Mouse (Mus musculus): ENCODE results near the gene Alpk1. TPM values are rescaled to one million over a fixed set of nuclear protein-coding genes. Genes with fewer than 3 reads are reported as not detected.
"Not testable (repeated sequence)": the region's sequence is repeated elsewhere in the genome, so short reads cannot be mapped to it uniquely, and the experiment has no call there.

Gene Alpk1
- total RNA-seq, 2 experiments from 2014 or later = 2.4 to 2.7 TPM

- DNase-seq (ENCODE audit: low spot score in 2 of 2) = peak in 1 of 2 experiments; percentile 31
Measured at GRCm38 (mm10) chr3:127790234-127791055, 10.1 kb upstream of the Alpk1 start.

DNA sequence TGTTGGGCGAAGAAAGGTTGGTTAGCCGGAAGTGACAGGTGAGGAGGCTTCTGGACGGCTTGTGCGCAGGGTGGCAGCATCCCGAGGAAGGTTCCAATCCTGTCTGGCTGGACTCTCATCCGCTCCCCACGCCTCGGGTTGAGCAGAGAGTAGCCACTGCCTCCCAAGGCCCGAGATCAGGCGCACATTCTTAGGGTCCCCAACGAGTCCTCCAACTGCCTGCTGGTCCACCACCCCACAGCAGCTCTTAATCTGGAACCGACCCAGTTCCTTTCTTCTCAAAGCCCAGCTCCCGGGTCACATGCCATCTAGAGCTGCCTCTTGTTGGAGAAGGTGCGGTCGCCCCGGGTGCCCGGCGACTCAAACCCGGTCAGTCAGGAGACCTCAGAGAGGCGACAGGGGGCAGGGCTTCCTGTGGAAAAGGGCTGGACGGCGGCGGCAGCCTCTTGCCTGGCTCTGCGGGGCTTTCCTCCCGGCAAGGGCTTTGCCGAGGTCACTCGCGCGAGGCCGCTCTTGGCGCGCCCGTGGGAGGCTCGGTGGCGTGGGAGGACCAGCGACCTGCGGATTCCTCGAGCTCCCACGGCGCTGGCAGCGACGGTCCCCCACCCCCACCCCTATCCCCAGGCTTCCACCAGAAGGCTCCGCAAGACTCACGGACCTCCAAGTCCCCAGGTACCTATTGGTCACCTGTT is 9.3 kb upstream of the Alpk1 start, which contains the start of gene Tifa:
Gene Tifa (plus strand): TSS at position 306 of the 692 bp plus-strand sequence.
- DNase-seq (ENCODE audit: low spot score in 2 of 2) = peak; percentile 27 to 47

DNA sequence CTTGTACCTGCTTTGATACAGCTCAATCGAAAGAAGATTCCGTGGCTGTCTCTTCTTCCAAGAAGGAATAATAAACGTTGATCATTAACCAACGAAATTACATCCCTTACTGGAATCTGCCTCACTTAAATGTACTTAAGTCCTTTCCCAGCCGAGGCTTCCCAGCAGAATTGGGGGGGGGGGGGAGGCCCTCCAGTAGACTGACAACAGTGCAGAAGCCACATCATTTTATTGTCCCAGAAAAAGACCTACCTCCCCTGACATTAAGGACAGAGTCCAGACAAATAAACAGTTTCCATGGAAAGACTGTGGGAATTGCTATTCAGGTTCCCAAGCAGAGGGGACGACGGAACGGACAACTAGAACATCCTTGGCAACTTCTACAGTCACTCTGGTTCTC is 8.6 kb upstream of the Alpk1 start:
- DNase-seq (ENCODE audit: low spot score in 2 of 2) = no peak

GRCm38 (mm10) chr3:127788038-127788437 is 7.7 kb upstream of the Alpk1 start:
- DNase-seq (ENCODE audit: low spot score in 2 of 2) = no peak

- no peak for DNase-seq (ENCODE audit: low spot score in 2 of 2)
Measured at GRCm38 (mm10) chr3:127787032-127787431, 6.7 kb upstream of the Alpk1 start.

GRCm38 (mm10) chr3:127783680-127784079 is 3.4 kb upstream of the Alpk1 start:
- not testable (repeated sequence) for DNase-seq (ENCODE audit: low spot score in 2 of 2)

GRCm38 (mm10) chr3:127782921-127783320 is 2.6 kb upstream of the Alpk1 start:
- no peak for DNase-seq (ENCODE audit: low spot score in 2 of 2)

- DNase-seq (ENCODE audit: low spot score in 2 of 2) = no peak
Measured at GRCm38 (mm10) chr3:127780921-127781320, 594 bp upstream of the Alpk1 start.

DNA sequence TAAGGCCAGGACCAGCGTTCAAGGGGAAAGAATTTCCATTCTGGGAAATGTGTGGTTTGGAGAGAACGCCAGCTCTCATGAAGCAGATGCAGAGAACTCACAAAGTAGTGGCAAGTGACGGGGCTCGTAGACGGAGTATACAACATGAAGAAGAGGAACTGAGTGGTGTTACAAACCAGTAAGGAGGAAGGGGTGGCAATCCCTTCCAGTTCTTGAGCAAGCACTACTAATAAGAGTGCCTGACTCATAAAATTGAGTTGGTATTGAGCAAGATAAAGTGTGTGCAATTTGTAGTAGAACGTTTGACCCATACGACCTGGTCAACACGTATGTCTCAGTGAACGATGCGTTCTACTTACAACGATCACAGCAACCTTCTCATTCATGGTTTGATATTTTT is 11.2 kb downstream of the Alpk1 start:
- no peak for DNase-seq (ENCODE audit: low spot score in 2 of 2)

GRCm38 (mm10) chr3:127765971-127766370 is 14.4 kb downstream of the Alpk1 start:
- DNase-seq (ENCODE audit: low spot score in 2 of 2) = no peak

GRCm38 (mm10) chr3:127764541-127764940 is 15.8 kb downstream of the Alpk1 start:
- no peak for DNase-seq (ENCODE audit: low spot score in 2 of 2)

DNA sequence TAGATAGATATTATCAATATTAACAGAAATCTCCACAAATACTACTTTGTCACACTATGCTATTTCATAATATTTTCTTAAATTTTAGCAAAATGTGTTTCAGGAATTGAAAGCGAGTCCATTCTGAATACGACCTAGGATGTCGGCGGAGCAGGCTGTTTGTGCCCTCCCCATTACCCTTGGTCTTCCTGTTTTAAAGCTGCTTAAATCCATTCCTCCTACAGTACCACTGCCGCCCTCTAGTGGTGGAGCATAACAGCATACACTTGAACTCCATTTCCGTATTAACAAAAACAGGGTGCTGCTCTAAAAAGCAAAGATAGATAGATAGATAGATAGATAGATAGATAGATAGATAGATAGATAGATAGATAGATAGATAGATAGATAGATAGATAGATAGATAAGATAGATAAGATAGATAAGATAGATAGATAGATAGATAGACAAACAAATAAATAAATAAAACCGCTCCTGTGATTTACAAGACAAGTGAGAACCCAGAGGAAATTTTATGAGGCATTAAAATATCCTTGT is 17.2 kb downstream of the Alpk1 start:
- peak; percentile 50 to 74 for DNase-seq (ENCODE audit: low spot score in 2 of 2)

GRCm38 (mm10) chr3:127762403-127762802 is 17.9 kb downstream of the Alpk1 start:
- DNase-seq (ENCODE audit: low spot score in 2 of 2) = no peak

DNA sequence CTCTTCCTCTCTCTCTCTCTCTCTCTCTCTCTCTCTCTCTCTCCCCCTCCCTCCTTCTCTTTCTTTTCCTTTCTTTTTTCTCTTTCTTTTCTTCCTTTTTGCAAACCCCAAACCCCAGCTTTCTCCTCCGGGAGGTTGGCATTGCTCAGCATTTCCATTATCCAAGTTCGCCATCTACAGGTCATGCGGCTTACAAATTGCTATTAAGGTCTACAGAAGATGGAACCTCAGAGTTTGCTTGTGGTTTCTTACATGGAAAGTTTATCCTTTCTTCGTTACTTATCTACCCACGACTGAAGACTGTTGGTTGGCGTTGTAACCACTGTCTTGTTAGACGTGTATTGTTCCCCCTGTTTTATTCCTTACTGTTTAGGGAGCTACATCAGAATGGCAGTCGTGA is 21.1 kb downstream of the Alpk1 start:
- no peak for DNase-seq (ENCODE audit: low spot score in 2 of 2)

DNA sequence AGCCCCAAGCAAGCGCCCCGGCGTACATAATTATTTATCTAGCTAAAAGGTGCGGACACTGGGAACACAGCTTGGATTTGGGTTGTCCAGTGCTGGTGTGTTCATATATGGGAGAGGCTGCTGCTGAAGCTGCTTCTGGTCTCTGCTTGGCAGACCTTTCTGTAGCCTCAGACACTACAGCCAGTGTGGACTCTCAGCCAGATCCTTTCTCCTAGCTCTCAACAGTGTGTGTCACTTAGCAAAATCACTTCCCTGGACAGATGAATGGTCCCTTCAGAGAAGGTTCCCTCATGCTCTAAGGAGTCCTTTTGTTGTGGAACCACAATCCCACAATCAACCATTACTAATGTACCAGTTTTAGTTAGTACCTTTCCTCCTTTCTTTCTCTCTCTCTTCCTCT is 21.5 kb downstream of the Alpk1 start:
- DNase-seq (ENCODE audit: low spot score in 2 of 2) = no peak

- no peak for DNase-seq (ENCODE audit: low spot score in 2 of 2)
Measured at GRCm38 (mm10) chr3:127757886-127758301, 22.4 kb downstream of the Alpk1 start.

- no peak for DNase-seq (ENCODE audit: low spot score in 2 of 2)
Measured at GRCm38 (mm10) chr3:127756458-127756857, 23.9 kb downstream of the Alpk1 start.

DNA sequence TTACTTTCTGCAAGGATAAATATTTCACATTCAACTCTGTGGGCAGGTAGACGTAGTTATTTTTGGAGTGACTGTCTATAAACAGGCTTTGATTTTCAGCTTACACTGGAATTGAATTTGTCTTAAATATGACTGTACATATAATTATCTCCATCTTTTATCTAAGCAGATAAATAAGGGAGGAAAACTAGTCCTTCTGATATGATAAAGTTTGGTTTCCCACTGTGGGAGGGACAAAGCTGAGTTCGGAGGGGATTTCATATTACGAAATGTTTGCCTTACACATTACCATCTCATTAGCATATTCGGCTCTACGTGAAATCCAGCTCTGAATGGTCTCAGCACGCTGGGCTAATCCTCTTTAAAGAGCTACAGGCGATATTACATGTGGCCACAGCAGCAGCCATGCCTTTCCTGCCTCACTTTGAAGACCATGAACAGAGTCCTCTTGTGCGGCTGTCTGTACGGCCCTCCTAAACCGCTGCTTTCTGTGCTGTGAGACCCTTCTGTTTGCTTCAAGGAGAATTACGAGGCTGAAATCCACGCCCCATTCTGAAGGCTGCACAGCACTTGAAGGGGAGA is 30.3 kb downstream of the Alpk1 start:
- no peak for DNase-seq (ENCODE audit: low spot score in 2 of 2)

GRCm38 (mm10) chr3:127749266-127749665 is 31.1 kb downstream of the Alpk1 start:
- no peak for DNase-seq (ENCODE audit: low spot score in 2 of 2)

DNA sequence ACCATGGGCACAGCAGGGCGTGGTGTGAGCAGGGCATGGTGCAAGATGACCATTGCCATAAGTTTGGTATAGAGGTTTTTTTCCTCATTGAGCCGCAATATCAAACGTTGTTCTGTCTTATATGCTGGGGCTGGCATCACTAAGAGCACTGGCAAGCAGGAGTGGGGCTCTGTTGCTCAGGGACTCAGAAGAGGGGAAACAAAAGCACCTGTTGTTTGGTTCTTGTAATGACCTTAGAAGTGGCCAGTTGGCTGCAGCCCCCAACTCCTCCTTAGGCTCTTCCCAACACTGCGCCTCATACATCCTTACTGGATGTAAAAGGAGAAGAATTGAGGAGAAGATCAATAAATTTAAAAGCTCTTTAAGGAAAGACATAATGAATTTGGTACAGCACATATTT is 31.7 kb downstream of the Alpk1 start:
- no peak for DNase-seq (ENCODE audit: low spot score in 2 of 2)

DNA sequence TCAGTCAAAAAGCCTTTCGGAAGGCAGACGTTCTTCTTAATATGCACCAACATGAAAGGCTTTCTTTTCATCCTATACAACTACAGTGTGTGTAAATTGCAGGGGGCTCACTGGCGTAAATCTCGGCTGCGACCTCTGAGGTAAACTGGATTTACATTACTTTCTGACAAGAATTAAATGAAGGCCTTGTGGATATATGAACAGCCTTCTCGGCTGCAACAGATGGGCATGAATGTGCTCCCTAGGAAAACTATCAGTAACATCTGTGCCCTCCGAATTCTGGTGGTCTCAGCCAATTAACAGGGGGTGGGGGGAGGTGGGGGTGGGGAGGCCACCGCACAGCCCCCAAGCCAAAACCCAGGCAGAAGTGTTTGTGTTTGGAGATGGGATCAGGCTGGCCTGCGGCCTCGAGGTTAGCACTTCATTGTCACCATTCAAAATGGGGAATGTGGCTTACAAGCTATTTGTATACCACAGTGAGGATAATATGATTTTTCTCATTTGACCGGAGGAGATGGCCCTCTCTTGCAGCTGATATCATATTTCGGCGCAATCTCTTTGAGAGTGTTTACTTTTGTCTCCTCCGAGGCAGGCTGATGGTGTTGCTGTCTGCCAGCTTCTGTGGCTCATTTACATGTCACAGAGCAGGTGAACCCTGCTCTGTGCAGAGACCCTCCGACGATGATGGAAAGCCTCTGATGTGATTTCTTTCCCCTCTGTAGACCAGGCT is 34.3 kb downstream of the Alpk1 start:
- no peak for DNase-seq (ENCODE audit: low spot score in 2 of 2)

All from gastrocnemius, postnatal 4 days (tissue).